Mouse (Mus musculus) megakaryocyte-erythroid progenitor cell, adult 5-6 weeks (primary cell): ENCODE measurements around the gene Nup155. TPM values are rescaled to one million over a fixed set of nuclear protein-coding genes. Genes with fewer than 3 reads are reported as not detected.

Experiments used
- ATAC-seq: replicated peaks from 2 replicates; pipeline ENCODE4 v1.8.0; 2016; ENCODE audit warnings: mild to moderate bottlenecking, inconsistent platforms; ENCODE audit not compliant: severe bottlenecking, poor library complexity, low FRiP score, low TSS enrichment
- total RNA-seq, 2 experiments: library from RNA; stranded (forward) in 1 of 2; stranded (reverse) in 1 of 2; fragments of 200-1000, 215-1000 nt in 1 of 2; fragments of >200 nt in 1 of 2; fragmentation: Nextera tagmentation in 1 of 2; gene quantifications; 2 replicates each; pipeline ENCODE4 v1.2.3; 2014 to 2017

Nup155 gene
- total RNA-seq, 2 experiments from 2014 or later: 85.9 to 96.5 TPM

DNA sequence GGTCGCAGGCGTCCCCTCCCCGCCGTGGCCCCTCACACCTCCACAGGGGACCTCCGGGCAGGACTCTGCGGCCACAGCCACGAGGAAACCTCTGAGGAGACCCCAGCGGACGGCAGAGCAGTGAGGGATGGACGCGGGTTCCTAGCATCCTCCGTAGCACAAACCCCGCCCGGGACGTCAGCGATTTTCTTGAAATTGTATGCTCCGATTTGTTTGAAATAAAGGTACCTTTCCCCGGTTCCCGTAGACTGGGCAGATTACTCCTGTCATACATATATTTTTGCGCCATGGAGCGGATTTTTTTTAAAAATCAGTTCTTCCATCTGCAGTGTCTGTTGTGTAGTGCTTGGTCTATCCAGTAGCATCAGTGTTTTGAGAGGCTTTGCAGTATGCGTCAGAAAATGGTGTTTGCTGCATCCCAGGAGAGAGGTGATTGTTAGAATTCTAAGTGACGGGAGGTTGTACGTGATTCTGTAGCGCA, 60.2 kb downstream of the Nup155 start:
- ATAC-seq: peak; percentile 19

DNA sequence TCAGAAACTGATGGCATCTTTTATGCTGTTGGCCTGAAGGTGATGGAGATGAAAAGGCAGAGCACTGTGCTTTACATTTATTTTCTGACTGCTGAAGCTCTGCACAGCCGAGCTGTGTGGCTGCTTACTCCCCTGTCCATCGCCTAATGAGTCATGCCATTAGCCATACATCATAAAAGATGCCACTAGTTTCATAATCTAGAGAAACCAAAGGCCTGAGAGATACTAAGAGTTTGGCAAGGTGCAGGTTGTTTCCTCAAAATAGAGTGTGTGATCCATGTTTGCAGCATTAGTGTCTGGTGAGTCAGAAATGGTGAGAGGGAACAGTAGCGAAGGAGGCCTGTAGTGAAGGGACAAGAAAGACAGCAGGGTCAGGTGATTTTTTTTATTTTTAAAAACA, 80.5 kb downstream of the Nup155 start:
- ATAC-seq: no peak

DNA sequence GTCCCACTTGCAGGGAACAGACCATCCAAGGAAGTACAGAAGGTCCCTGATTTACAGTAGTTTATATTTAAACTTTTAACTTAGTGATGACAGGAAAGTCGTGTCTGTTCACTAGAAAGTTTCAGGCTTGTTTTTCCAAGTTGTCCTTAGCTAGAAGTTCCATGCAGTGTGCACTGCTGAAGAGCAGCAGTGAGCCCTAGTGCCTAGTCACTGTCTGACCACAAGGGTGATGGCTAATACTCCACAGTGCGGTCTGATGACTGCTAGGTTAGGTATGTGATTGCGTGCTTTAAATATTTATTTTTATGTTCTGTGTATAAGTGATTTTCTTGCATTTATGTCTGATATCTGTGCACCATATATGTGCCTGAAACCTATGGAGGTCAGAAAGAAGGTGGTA, 81.4 kb downstream of the Nup155 start:
- ATAC-seq: no peak

DNA sequence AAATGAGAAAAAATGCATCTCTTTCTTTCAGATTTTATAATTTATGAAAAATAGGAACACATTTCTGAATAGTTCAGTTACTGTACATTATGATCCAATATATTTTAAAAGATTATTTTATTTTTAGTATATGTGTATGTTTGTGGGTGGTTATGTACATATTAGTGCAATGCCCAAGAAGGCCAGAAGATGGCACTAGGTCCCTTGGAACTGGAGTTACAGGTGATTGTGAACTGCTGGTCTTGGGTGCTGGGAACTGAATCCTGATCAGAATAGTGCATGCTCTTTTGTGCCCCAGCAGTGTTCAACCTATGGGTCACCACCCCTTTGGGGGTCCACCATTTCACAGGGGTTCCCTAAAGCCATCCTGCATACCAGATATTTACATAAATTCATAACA, 91.2 kb downstream of the Nup155 start:
- ATAC-seq: no peak

DNA sequence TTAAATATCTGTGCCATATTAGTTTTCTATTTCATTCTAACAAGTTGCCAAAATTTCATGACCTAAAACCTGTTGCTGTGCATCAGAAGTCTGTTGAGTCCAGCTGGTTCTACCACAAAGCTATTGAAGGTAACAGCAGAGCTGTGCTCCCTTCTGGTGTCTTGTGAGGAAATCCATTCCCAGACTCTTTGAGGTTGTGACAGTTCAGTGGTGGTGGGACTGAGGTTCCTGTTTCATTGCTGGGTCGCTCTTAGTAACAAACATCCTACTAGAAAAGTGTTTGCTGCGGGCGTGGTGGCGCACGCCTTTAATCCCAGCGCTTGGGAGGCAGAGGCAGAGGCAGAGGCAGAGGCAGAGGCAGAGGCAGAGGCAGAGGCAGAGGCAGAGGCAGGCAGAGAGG, 99.3 kb downstream of the Nup155 start:
- no peak for ATAC-seq

Other genes starting within 250 kb of the Nup155 start
- gene Wdr70, start 10.1 kb upstream of the Nup155 start, total RNA-seq (2014; fragmentation: Nextera tagmentation): 40.2 and 48.0 TPM in 2 replicates
- gene Wdr70, start 10.1 kb upstream of the Nup155 start, total RNA-seq (2017): 29.9 and 30.4 TPM in 2 replicates
- gene Cplane1, start 59.8 kb downstream of the Nup155 start, total RNA-seq (2014; fragmentation: Nextera tagmentation): 6.7 and 7.3 TPM in 2 replicates
- 2.2 and 3.6 TPM in 2 replicates for gene Cplane1, start 59.8 kb downstream of the Nup155 start, total RNA-seq (2017)